Mouse (Mus musculus) heart, postnatal 0 days (tissue): ENCODE results near the gene Lrrc63.

Experiments used
- CTCF ChIP-seq: IDR thresholded peaks from 2 replicates; pipeline ENCODE4 v1.5.1; 2016; ENCODE audit warnings: antibody characterized with exemption, control low read depth, low read depth
- EP300 ChIP-seq: IDR thresholded peaks from 2 replicates; pipeline ENCODE4 v1.6.1; 2016; ENCODE audit warnings: antibody characterized with exemption, low read depth

GRCm38 (mm10) chr14:75069356-75069979, 61.2 kb downstream of the Lrrc63 start:
- TF ChIP-seq CTCF (no peak), EP300 (no peak)
